Mouse (Mus musculus) layer of hippocampus, postnatal 36 days (tissue): Measurements from ENCODE around the gene Slc1a4. TPM values are rescaled to one million over a fixed set of nuclear protein-coding genes. Genes with fewer than 3 reads are reported as not detected.
A peak's percentile ranks its signal among the peaks of the same experiment; 100 is the strongest.

Source experiments
- DNase-seq, 2 experiments: peaks; one replicate each; pipeline ENCODE4 v3.0.0; 2022
- total RNA-seq, 2 experiments: library from RNA; stranded (reverse); gene quantifications; 2 replicates each; pipeline ENCODE4 v1.2.3; 2021

The Slc1a4 gene
- total RNA-seq, 2 experiments from 2014 or later = 40.0 to 40.5 TPM

- no peak for DNase-seq
Observed at GRCm38 (mm10) chr11:20325073-20325694, 7.3 kb downstream of the Slc1a4 start.

GRCm38 (mm10) chr11:20324006-20324405 is 8.5 kb downstream of the Slc1a4 start:
- no peak for DNase-seq

GRCm38 (mm10) chr11:20322366-20322765 is 10.1 kb downstream of the Slc1a4 start:
- DNase-seq = no peak

- no peak for DNase-seq
Observed at GRCm38 (mm10) chr11:20320661-20321060, 11.9 kb downstream of the Slc1a4 start.

- no peak for DNase-seq
Observed at GRCm38 (mm10) chr11:20318659-20319454, 13.7 kb downstream of the Slc1a4 start.

GRCm38 (mm10) chr11:20313576-20313975 is 18.9 kb downstream of the Slc1a4 start:
- DNase-seq = no peak

GRCm38 (mm10) chr11:20309044-20309443 is 23.5 kb downstream of the Slc1a4 start:
- no peak for DNase-seq

GRCm38 (mm10) chr11:20307409-20307808 is 25.1 kb downstream of the Slc1a4 start:
- no peak for DNase-seq

- DNase-seq = no peak
Observed at GRCm38 (mm10) chr11:20305641-20306040, 26.9 kb downstream of the Slc1a4 start.

- peak; percentile 29 for DNase-seq
Observed at GRCm38 (mm10) chr11:20304341-20304740, 28.2 kb downstream of the Slc1a4 start.

GRCm38 (mm10) chr11:20301332-20301731 is 31.2 kb downstream of the Slc1a4 start:
- no peak for DNase-seq

GRCm38 (mm10) chr11:20300850-20301249 is 31.7 kb downstream of the Slc1a4 start:
- DNase-seq = no peak

GRCm38 (mm10) chr11:20299900-20300299 is 32.6 kb downstream of the Slc1a4 start:
- DNase-seq = no peak

- no peak for DNase-seq
Observed at GRCm38 (mm10) chr11:20284463-20284862, 48.0 kb downstream of the Slc1a4 start.

GRCm38 (mm10) chr11:20282601-20283219 is 49.8 kb downstream of the Slc1a4 start:
- DNase-seq = no peak

- no peak for DNase-seq
Observed at GRCm38 (mm10) chr11:20280982-20281381, 51.5 kb downstream of the Slc1a4 start.

- DNase-seq = no peak
Observed at GRCm38 (mm10) chr11:20278702-20279101, 53.8 kb downstream of the Slc1a4 start.

- DNase-seq = no peak
Observed at GRCm38 (mm10) chr11:20277106-20277505, 55.4 kb downstream of the Slc1a4 start.

GRCm38 (mm10) chr11:20275974-20276373 is 56.5 kb downstream of the Slc1a4 start:
- no peak for DNase-seq

GRCm38 (mm10) chr11:20269885-20270284 is 62.6 kb downstream of the Slc1a4 start:
- no peak for DNase-seq

GRCm38 (mm10) chr11:20262628-20263380 is 69.7 kb downstream of the Slc1a4 start:
- no peak for DNase-seq

GRCm38 (mm10) chr11:20254791-20255190 is 77.7 kb downstream of the Slc1a4 start:
- no peak for DNase-seq

- no peak for DNase-seq
Observed at GRCm38 (mm10) chr11:20253088-20253487, 79.4 kb downstream of the Slc1a4 start.
